Mouse (Mus musculus) adrenal gland, adult 8-10 months (tissue): ENCODE data around the gene Srsf5. TPM values are rescaled to one million over a fixed set of nuclear protein-coding genes. Genes with fewer than 3 reads are reported as not detected.
"Not testable (repeated sequence)": the region's sequence is repeated elsewhere in the genome, so short reads cannot be mapped to it uniquely, and the experiment has no call there.

Source experiments
- DNase-seq: peaks from one replicate; pipeline ENCODE4 v3.0.0; 2022
- total RNA-seq, 4 experiments: library from RNA; stranded (reverse); gene quantifications; 2 replicates each; pipeline ENCODE4 v1.2.4; 2022

Gene Srsf5
- 100 to 1,000 TPM; 281 to 615 (median 513) TPM for total RNA-seq

- peak; percentile 96 for DNase-seq
These were observed at the start of gene Srsf5 for GRCm38 (mm10) chr12:80945334-80945995. Srsf5 (plus strand) TSS chr12:80945504.

GRCm38 (mm10) chr12:80909631-80910030 is 35.7 kb upstream of the Srsf5 start:
- no peak for DNase-seq

GRCm38 (mm10) chr12:80917764-80918163 is 27.5 kb upstream of the Srsf5 start:
- no peak for DNase-seq

- no peak for DNase-seq
These were observed 24.0 kb upstream of the Srsf5 start for GRCm38 (mm10) chr12:80921301-80921700.

GRCm38 (mm10) chr12:80922869-80923268 is 22.4 kb upstream of the Srsf5 start:
- DNase-seq: no peak

- no peak for DNase-seq
These were observed 21.7 kb upstream of the Srsf5 start for GRCm38 (mm10) chr12:80923602-80924001.

GRCm38 (mm10) chr12:80924205-80924604 is 21.1 kb upstream of the Srsf5 start:
- no peak for DNase-seq

- no peak for DNase-seq
These were observed 19.4 kb upstream of the Srsf5 start for GRCm38 (mm10) chr12:80925919-80926318.

GRCm38 (mm10) chr12:80926550-80926949 is 18.8 kb upstream of the Srsf5 start:
- no peak for DNase-seq

- DNase-seq: no peak
These were observed 17.8 kb upstream of the Srsf5 start for GRCm38 (mm10) chr12:80927518-80927917.

GRCm38 (mm10) chr12:80928881-80929280 is 16.4 kb upstream of the Srsf5 start:
- DNase-seq: no peak

GRCm38 (mm10) chr12:80930141-80930540 is 15.2 kb upstream of the Srsf5 start:
- DNase-seq: no peak

GRCm38 (mm10) chr12:80931402-80932140 is 13.7 kb upstream of the Srsf5 start:
- no peak for DNase-seq

- no peak for DNase-seq
These were observed 12.4 kb upstream of the Srsf5 start for GRCm38 (mm10) chr12:80932865-80933264.

- peak; percentile 53 for DNase-seq
These were observed 8.6 kb upstream of the Srsf5 start for GRCm38 (mm10) chr12:80936751-80937150.

- no peak for DNase-seq
These were observed 7.8 kb upstream of the Srsf5 start for GRCm38 (mm10) chr12:80937331-80938029.

- DNase-seq: no peak
These were observed 6.7 kb upstream of the Srsf5 start for GRCm38 (mm10) chr12:80938642-80939041.

GRCm38 (mm10) chr12:80939165-80939564 is 6.1 kb upstream of the Srsf5 start:
- no peak for DNase-seq

- no peak for DNase-seq
These were observed 3.4 kb upstream of the Srsf5 start for GRCm38 (mm10) chr12:80941886-80942285.

GRCm38 (mm10) chr12:80943395-80943794 is 1.9 kb upstream of the Srsf5 start:
- no peak for DNase-seq

GRCm38 (mm10) chr12:80944204-80944603 is 1.1 kb upstream of the Srsf5 start:
- DNase-seq: no peak

GRCm38 (mm10) chr12:80944963-80945333 is 356 bp upstream of the Srsf5 start:
- DNase-seq: not testable (repeated sequence)

- peak; percentile 94 for DNase-seq
These were observed 672 bp downstream of the Srsf5 start for GRCm38 (mm10) chr12:80945996-80946355.

GRCm38 (mm10) chr12:80948202-80948601 is 2.9 kb downstream of the Srsf5 start:
- no peak for DNase-seq
